Mouse (Mus musculus) cerebellum, adult 8-10 months (tissue): Measurements from ENCODE around the gene 4933415A04Rik.

ENCODE experiments used
- DNase-seq: peaks from one replicate; pipeline ENCODE4 v3.0.0; 2022

The 4933415A04Rik gene

GRCm38 (mm10) chr11:43633658-43634401 lies 47.0 kb downstream of the 4933415A04Rik start:
- no peak for DNase-seq

GRCm38 (mm10) chr11:43636761-43637160 lies 49.9 kb downstream of the 4933415A04Rik start:
- DNase-seq = no peak

DNA sequence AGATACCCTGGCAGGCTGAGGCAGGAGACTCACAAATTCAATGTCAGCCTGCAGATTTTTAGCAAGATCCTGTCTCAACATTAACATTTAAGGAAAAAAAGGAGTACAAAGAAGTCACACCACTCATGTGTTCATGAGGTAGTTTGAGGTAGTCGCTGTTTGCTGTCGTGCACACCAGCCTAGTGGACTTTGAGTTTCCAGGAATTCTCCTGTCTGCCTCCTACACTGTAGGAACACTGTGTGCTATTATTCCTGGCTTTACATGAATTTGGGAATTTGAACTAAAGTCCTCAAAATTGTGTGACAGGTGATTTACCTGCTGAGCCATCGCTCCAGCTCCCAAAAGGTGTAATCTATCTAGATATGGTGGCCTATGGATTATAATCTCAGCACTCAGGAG lies 51.6 kb downstream of the 4933415A04Rik start:
- DNase-seq = no peak
